Mouse (Mus musculus) urinary bladder, postnatal 10 days (tissue): ENCODE measurements at regions not wholly inside any gene's neighbourhood (a gene's known extent, or its start where the extent isn't known, plus 50 kb on each side); places are given as distances from the start of the nearest gene placed in this dataset.

Source experiments
- DNase-seq: peaks from one replicate; pipeline ENCODE4 v3.0.0; 2022; ENCODE audit warnings: low spot score

DNA sequence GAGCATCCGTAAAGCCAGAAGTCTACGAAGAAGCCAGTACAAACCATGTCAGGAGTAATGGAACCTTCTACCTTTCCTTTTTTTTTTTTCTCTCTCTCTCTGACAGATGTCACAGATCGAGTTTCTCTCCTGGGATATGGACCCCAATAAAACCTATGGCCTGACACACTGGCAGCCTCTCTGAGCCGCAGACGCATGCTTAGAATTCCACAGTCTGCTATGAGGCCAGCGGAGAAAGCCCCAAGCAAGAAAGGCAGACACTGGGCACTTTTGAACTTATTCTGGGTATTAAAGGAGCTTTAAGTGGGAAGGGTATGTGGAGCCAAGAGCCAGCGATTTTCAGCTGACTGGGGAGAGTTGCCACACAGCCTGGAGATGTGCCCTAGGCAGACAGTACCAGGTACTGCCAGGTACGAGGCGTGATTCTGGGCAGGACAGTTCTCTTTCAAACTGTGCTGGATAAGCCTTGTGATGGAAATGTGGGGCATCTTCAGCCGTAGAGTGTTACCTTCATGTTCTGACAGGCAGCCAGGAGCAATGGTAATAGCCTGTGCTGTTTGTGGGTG, 271.8 kb downstream of the Foxo1 start:
- DNase-seq: no peak

DNA sequence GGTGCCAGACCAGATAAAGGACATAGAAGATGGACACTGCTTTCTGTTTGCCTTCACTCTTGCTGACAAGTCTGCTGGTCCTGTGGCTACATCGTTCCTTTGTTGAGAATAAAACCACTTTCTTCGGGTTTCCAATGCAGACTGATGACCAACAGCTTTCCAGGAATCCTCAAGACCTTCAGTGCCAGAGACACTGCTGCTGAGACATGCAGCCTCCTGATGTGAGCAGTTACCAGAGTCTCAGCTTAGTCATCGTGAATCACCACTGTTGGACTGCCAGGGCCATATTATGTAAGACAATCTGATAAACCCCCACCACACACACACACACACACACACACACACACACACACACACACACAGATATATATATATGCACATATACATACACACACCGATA, 270.2 kb downstream of the Foxo1 start:
- DNase-seq: no peak

DNA sequence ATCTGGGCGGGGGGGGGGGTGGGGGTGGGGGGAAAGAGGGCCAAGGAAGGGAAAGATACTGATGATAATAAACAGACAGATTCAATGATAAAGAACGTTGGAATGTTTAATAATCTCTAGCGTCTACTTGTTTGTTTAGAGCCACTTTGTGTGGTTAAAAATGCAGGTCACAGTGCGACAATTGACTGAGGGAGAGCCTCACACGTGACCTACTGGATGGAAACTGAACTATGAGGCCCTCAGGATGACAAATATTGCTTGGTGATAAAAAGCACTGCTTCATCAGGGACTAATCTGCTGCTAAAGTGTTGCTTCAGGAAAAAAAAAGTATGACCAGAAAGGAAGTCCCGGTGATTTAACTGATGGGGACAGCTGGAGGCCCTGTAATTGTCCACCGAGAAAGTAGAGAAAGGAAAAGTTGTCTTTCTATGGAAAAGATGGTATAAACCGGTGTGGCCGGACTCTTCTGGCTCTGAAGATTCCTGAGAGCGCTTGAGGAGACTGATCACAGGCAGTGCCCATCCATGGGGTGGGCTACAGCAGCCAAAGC, 269.3 kb downstream of the Foxo1 start:
- no peak for DNase-seq

DNA sequence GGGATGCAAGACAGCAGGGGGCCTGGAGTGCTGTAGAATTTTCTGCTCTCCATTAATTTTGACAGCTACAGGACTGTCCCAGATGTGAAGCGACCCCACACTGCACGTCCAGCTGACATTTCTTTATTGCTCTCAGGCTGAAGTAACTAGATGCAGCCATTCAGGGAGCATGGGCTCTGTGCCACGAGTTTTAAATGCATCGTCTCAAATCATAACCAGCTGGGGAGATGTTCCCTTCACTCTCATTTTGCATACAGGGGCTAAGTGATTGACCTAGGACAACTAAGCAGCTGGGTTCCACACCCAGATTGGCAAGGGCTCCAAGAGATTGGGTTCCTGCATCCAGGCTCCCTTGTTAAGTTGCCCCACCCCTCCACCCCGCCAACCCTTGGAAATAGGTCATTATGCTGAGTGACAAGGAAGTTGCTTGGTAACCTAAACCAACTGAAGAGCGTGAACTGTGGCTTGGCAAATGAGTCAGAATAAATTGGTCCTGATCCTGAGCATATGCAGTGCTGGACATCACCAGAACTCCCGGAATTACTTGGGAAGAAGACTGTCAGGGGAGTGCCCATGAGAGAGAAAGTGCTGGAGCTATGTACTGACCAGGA, 267.4 kb downstream of the Foxo1 start:
- DNase-seq: no peak

DNA sequence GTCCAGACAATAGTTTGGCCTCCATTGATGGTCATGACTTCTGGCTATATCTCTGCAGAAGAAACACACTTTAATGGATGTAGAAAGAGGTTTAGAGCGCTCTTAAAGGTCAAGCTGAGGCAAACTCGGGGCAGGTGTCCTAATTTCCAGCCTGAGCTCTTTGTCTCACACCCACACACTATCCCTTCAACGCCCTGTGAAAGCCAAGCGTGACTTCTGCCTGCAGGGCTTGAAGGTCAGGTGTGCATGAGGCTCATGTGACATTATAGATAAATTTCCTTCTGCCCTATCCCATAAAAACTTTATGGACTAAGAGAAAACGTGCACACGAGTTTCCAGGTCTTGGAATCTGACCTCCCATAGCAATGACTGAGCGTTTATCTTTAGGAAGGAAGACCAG, 266.0 kb downstream of the Foxo1 start:
- DNase-seq: no peak

DNA sequence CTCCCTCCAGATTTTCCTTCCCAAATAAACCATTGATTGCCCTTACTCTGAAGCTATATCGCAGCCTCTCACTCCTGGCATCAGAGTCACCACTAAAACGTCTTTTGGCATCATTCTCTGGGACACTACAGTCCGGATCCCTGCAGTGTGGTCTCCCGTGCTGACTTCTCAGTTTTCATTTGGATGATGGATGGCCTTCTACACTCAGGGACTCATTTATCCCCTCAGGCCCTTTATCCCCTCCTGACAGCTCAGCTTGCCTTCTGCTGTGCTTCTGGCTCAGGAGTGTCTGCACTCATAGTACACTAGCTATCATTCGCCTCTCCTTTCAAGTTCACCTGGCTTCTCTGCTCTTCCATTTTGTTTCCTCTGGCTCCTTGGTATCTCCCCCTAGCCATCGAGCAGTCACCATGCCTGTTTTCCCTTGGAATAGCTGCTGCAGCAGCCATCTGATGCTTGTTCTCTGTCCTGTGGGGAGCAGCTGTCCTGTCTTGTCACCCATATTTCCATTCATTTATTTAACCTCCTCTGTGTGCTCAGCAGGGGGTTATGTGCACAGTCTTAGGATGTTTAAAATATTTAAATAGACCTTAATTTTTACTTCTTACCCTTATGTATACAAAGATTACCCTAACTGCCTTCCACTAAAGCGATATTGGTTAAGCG, 263.7 kb downstream of the Foxo1 start:
- no peak for DNase-seq

DNA sequence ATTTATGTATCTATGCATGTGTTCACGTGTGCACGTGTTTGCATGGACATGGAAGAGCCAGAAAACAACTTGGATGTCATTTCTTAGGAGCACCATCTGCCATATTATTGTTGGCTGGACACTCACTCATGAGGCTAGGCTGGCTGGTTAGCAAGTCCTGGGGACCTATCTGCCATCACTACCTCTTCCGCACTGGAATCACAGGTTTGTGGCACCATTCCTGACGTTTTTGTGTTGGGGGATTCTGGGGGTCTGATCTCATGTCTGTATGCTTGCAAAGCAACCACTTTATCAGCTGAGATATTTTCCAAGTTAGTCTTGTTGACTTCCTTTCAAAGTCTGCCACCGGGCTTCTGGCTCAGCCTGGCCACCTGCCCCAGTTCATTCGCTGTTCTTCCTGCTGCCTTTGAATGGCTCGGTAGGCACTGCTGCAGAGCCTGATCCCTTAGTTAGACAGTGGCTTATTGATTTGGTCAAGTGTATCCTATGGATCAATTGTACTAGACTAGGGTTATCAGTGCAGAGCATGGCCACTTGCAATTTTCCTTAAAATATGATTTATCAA, 262.4 kb downstream of the Foxo1 start:
- no peak for DNase-seq

DNA sequence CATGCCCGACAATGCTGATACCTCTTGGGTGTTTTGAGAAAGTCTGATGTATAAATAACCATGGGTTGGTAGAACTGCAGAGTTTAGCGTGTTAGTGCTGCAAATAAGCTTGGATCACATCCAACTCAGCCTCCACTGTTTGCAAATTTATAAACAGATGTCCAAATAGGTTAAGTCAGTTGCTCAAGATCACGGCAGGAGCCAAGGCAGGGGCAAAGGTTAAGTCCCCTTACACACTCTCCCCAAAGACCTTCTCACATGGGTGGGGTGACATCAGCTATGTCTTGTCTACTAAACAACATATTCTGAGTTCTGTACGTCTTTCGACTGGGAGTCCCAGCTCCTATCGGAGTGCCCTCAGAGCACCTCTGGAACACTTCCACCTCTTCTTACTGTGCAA, 261.0 kb downstream of the Foxo1 start:
- no peak for DNase-seq

DNA sequence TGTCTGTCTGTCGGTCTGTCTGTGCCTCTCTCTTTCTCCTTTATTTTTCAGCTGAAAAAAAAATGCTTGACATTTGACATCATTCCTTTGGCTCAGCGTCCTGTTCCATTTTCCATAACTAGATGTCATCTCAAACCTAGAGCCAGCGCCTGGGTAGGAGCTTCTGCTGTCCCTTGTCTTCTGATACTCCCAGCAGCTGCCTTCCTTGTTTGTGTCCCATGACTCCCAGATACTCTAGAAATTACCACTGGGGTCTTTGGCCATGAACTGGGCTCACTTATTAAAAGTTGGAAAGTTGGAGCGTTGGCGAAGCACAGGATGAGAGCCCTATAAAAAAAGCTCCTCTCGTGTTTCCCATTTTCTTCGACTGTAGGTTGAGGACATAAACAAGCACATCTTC, 260.4 kb downstream of the Foxo1 start:
- no peak for DNase-seq

DNA sequence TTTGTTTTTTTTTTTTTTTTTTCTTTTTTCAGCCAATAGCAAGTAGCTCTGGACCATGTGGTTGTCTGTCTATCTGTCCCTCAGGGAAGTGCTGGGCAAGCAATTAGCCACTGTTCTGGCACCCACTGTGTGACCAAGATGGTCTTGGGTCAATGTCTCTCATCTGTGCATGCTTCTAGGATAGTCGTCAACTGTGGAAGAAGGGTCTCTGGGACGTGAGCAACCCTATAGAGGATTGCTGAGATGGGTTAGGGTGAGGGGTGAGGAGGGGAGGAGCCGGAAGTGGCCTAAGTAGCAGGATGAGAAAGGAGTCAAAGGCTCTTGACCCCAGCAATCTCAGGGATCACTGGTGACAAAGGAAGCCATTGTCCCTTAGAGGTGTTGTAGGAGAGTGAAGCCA, 259.6 kb downstream of the Foxo1 start:
- DNase-seq: no peak

DNA sequence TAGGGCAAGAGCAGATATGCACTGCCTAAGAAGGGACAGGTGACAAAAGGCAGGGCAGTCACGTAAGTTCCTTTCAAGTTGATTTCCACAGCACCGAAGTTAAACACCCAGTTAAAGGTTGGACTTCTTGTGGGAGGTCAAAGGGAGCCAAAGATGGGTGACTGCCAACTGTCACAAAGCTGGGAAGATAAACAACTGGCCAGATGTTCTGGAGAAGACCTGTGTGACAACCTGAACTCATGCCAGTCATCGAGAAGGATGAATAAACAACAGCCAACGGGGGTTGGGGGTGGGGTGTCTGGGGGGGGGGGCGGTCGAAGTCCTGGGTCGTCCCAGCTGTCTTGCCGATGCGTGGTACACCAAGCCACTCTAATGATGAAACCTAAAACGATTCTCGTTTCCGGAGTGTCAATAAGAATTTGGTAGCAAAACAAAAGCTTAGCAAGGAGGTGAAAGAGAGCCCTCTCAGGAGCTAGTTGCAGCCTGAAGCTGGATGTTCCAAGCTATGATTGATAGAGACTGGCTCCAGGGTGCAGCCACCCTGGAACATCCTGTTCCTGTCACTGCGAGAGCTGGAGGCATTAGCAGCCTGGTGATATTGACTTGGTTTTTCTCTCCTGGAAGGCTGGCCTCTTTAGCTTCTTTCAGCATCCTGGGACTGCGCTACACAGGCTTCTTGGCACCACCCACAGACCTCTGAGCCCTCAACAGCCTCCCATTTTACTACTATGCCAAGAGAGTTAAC, 259.0 kb downstream of the Foxo1 start:
- no peak for DNase-seq

DNA sequence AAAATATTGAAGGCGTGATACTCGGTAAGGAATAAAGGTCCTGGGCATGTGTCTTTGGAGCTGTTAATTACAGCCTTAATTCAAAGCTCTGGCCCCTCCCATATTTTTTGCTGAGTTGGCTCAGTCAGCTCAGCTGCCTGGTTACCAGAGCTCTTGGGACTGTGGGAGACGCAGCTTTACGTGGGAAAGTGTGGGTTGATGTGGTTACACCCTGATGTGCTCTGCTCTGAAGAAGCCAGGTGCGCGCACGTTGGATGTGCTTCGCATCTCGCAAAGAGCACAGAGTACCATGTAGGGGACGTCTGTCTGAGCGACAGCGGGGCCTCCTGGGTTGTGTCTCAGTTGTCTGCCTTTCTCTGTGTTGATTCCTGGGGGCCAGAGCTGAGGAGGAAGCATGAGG, 254.8 kb downstream of the Foxo1 start:
- no peak for DNase-seq

DNA sequence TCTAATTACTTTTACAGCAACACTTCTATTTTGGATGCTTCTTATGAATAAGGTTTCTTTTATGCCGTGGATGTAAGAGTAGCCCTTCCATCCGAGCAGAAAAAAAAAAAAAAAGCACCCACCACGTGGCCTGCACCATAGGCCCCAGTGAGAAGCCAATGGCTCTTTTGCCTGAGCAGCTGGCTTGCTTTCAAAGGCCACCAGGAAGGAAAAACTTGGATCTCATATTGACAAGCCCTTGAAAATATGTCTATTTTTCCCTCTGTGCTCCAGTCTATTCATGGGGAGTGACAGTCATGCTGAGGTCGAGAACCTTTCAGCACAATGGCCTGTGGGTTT, 252.4 kb downstream of the Foxo1 start:
- DNase-seq: no peak

DNA sequence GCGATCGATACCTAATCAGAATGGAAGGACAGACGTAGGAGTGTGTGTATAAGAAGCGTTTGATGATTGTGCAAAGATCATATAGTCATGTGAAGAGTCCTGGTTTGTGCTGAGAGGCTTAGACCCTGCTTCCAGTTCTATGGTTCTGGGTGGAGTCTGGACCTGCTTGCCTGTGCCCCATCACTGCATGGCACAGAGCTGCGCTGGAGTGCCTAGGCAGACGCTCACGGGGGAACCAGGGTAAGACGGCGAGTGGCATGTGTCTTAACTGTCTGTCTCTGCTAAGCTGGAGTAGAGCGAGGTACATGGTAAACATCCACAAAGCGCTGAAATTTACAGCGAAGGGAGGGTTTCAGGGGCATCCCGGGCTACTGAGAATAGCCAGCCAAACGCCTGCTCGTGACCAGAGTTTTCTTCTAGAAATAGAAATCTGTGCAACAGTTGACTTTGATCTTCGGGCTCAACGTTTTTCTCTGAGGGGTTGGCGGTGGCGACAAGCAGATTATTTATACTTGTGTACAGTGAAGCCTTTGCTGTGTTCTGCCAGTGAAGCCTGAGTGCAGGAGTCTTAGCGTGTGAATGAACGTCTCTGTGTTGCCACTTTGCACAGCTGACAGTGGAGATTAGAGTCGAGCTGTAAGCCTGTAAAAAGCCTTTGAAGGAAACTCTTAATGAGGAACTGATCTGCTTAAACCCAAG, 251.9 kb downstream of the Foxo1 start:
- DNase-seq: no peak

DNA sequence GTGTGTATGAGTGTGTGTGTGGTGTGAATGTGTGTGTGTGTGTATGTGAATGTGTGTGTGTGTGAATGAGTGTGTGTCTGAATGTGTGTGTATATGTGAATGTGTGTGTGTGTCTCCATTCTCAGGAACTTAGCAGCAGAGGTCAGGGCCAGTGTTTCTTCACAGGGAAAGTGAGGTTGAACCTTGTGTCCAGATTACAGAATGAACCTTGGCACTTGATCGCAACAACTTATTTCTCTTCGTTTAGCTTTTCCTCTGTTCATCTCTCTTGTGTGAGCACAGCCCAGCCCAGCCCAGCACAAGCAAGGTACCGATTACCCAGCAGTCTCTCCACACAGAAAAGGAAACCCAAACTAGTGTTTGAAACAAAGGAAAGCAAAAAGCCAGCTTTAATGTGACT, 249.7 kb downstream of the Foxo1 start:
- no peak for DNase-seq

DNA sequence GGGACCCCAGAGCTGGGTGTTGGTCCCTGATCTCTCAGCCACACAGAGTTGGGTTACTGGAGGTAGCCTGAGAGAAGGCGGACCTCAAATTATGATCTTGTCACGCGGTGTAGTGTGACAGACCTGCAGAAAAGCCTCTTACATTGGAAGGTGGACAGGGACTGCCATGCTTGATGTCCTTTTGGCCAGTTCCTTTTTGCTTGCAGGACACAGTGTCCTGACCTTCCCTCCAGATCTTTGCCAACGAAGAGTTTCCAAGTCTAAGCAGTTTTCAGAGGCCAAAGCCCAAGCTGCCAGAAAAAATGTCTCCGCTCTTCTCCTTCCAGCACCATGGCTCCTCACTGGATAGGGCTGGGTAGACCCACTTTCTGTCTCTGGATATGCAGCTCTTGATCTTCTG, 248.6 kb downstream of the Foxo1 start:
- no peak for DNase-seq

DNA sequence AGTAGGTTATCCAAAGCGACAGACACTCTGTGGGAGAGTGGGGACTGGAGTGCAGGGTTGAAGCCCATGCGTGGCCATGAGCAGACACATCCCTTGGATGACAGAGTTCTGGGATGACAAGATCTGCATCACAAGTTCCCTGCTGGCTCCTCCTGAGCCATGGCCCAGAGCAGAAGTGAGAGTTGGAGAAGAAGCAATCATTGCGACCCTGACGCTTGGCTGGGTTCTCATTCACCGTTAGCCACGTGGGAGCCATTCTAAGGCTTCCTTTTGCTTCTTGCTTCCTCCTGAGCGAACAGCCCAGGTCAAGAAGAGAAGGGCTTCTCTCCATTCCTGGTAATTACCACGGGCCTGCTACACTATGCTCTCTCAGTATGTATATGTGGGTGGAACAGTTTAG, 244.6 kb downstream of the Foxo1 start:
- DNase-seq: no peak

DNA sequence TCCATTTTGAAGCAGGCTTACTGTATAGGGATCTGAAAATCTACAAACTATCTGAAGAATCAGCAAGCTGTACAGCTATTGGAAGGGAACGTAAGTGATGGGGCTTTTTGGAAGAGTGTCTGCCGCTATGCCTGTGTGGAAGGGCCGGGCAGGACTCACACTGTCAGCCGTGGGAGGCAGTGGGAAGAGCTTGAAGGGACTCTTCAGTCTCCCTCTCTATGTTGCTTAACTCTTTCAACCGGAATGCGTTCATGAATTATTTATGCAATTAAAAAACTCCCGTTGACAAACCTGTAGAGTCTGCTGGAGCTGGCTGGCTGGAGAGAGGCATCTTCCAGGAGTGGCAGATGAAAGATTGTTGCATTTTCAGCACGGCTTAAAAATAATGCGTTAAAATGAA, 243.4 kb downstream of the Foxo1 start:
- no peak for DNase-seq

DNA sequence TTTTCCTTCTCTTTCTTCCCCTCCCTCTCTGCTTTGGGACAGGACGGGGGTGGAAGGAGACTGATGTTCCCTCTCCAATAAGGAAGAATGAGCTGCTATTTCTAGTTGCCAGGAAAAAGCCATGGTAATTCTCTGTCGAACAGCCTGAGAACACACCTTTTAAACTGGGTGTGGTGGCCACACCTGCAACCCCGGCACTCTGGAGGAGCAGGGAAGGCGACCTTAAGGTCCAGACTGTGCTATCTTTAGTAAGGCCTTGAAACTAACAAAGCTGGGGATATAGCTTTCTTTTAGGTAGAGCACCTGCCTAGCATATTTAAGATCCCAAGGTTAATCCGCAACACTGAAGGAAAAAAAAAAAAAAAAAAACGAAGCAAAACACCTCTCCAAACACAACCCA, 242.7 kb downstream of the Foxo1 start:
- DNase-seq: no peak

DNA sequence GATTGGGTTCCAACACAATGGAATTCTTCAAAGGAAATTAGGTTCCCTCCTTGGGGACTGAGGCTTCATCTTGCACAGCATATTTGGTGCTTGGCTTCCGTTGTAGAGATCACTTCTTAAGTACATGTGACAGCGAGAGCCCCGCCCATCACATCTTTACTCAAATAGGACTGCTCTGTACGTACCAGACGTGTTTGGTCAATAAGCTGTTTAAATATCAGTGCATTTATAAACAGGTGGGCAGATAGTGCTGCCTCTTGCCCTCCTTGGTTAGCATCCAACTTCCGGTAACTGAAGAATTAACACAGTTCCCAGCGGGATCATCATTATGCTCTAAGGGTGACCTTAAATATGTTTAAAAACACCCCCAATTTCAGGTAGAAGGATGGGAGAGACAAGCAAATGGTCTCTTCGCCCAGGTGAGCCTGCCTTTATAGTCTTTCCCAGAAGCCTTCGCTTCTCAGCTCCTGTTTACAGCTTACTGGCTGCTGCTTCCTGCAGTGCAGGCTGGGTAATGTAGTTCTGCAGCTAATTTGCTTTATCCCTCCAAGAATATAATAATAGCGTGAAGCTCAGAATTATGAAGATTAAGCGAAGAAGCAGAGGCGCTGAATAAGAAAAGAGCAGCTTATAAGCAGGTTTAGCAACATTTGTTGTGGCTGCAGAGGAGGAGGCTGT, 242.1 kb downstream of the Foxo1 start:
- no peak for DNase-seq

DNA sequence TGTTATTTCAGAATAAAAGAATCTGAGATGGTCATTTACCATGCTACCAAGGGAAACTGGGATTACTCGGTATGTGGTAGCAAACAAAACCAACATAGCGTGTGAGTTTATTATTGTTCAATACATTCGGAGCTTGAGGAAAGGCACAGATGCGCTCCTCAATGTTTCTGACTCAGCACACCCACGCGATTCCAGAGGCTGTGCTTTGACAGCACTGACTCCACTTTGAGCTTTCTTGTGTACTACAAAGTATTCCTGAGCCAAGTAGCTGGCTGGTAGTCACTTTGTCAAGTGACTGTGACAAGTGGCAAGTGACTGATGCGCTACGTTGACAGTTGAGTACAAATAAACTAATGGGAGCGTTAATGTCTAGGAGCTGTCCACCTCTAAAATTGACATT, 235.8 kb downstream of the Foxo1 start:
- DNase-seq: no peak

DNA sequence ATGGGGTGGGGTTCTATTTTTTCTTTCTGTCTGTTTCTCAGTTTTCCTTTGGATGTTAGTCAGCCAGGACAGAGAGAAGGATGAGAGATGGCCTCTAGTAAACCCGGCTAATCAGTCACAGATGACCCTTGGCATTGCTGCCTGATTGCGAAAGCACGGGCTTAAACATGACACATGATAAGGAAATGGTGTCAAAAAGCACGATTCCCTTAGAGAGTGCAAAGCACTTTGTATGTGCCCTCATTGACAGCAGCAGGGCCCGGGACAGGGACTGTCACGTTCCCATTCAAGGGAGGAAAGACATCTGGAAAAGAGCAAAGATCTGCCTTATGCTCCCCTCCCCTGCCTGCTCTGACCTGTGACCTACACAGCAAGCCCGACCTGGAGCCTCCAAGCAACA, 234.1 kb downstream of the Foxo1 start:
- DNase-seq: no peak
